Mouse (Mus musculus): ENCODE results near the gene Supv3l1. TPM values are rescaled to one million over a fixed set of nuclear protein-coding genes. Genes with fewer than 3 reads are reported as not detected.
A peak's percentile ranks its signal among the peaks of the same experiment; 100 is the strongest.

The Supv3l1 gene
- polyA plus RNA-seq, 1 experiment, result 10.9 TPM

- Histone ChIP-seq H3K4me3 (ENCODE audit: low read depth, low read length) (peak overlapping the region; percentile 27; the same call in 1 of the 2 replicates), H3K27me3 (ENCODE audit: control insufficient read depth, insufficient read depth, low read length) (no peaks in the 10 kb centered on the region), H3K27ac (ENCODE audit: insufficient read depth, low read depth, low read length) (peak overlapping the region; percentile 100), H3K4me1 (ENCODE audit: control insufficient read depth, insufficient read depth, insufficient read length, low read length) (peaks cover 41% of the 10 kb centered on the region), H3K36me3 (ENCODE audit: control insufficient read depth, insufficient read depth, low read length) (peaks cover 43% of the 10 kb centered on the region)
- TF ChIP-seq POLR2A (IDR thresholded peaks at IDR 0.05; ENCODE audit: low read depth, low read length) (no peak; the same call in 1 of the 2 replicates), CTCF (IDR thresholded peaks at IDR 0.05; ENCODE audit: extremely low read depth, insufficient read length, insufficient replicate concordance, low read depth, low read length) (peak; percentile 12; the same call in 1 of the 2 replicates)
- WGBS, result 4% methylated on average over 8 of the region's 8 CpGs
Observed at GRCm38 (mm10) chr10:62412906-62413605, 36.5 kb downstream of the Supv3l1 start.

- Histone ChIP-seq H3K27me3 (ENCODE audit: control insufficient read depth, insufficient read depth, low read length) (no peaks in the 10 kb centered on the region), H3K4me1 (ENCODE audit: control insufficient read depth, insufficient read depth, insufficient read length, low read length) (peaks cover 32% of the 10 kb centered on the region; the same call in 1 of the 2 replicates), H3K4me3 (ENCODE audit: low read depth, low read length) (no peak overlapping the region), H3K36me3 (ENCODE audit: control insufficient read depth, insufficient read depth, low read length) (peaks cover 35% of the 10 kb centered on the region), H3K27ac (ENCODE audit: insufficient read depth, low read depth, low read length) (no peak overlapping the region)
- TF ChIP-seq CTCF (IDR thresholded peaks at IDR 0.05; ENCODE audit: extremely low read depth, insufficient read length, insufficient replicate concordance, low read depth, low read length) (no peak), POLR2A (IDR thresholded peaks at IDR 0.05; ENCODE audit: low read depth, low read length) (no peak)
- WGBS, result 83% methylated on average over 19 of the region's 19 CpGs
Observed at GRCm38 (mm10) chr10:62411431-62412410, 37.8 kb downstream of the Supv3l1 start.

GRCm38 (mm10) chr10:62410943-62411342 is 38.6 kb downstream of the Supv3l1 start:
- 8% methylated on average over 5 of the region's 5 CpGs for WGBS
- no peak overlapping the region for H3K27ac ChIP-seq (ENCODE audit: insufficient read depth, low read depth, low read length)
- H3K4me1 ChIP-seq (ENCODE audit: control insufficient read depth, insufficient read depth, insufficient read length, low read length), result peaks cover 25% of the 10 kb centered on the region; the same call in 1 of the 2 replicates
- peaks cover 36% of the 10 kb centered on the region for H3K36me3 ChIP-seq (ENCODE audit: control insufficient read depth, insufficient read depth, low read length)
- H3K27me3 ChIP-seq (ENCODE audit: control insufficient read depth, insufficient read depth, low read length), result no peaks in the 10 kb centered on the region
- TF ChIP-seq CTCF (IDR thresholded peaks at IDR 0.05; ENCODE audit: extremely low read depth, insufficient read length, insufficient replicate concordance, low read depth, low read length), result peak; percentile 76; the same call in 1 of the 2 replicates
- no peak for TF ChIP-seq POLR2A (IDR thresholded peaks at IDR 0.05; ENCODE audit: low read depth, low read length)
- H3K4me3 ChIP-seq (ENCODE audit: low read depth, low read length), result no peak overlapping the region

- no peak overlapping the region for H3K4me3 ChIP-seq (ENCODE audit: low read depth, low read length)
- no peak overlapping the region for H3K27ac ChIP-seq (ENCODE audit: insufficient read depth, low read depth, low read length)
- TF ChIP-seq POLR2A (IDR thresholded peaks at IDR 0.05; ENCODE audit: low read depth, low read length) (no peak), CTCF (IDR thresholded peaks at IDR 0.05; ENCODE audit: extremely low read depth, insufficient read length, insufficient replicate concordance, low read depth, low read length) (no peak)
- 77% methylated on average over 14 of the region's 14 CpGs for WGBS
- no peaks in the 10 kb centered on the region for H3K27me3 ChIP-seq (ENCODE audit: control insufficient read depth, insufficient read depth, low read length)
- H3K36me3 ChIP-seq (ENCODE audit: control insufficient read depth, insufficient read depth, low read length), result peaks cover 39% of the 10 kb centered on the region
- H3K4me1 ChIP-seq (ENCODE audit: control insufficient read depth, insufficient read depth, insufficient read length, low read length), result no peaks in the 10 kb centered on the region
Observed at GRCm38 (mm10) chr10:62404901-62405300, 44.6 kb downstream of the Supv3l1 start.

GRCm38 (mm10) chr10:62401641-62402111 is 47.9 kb downstream of the Supv3l1 start:
- no peak overlapping the region for H3K4me3 ChIP-seq (ENCODE audit: low read depth, low read length)
- H3K4me1 ChIP-seq (ENCODE audit: control insufficient read depth, insufficient read depth, insufficient read length, low read length), result no peaks in the 10 kb centered on the region
- peaks cover 50% of the 10 kb centered on the region for H3K36me3 ChIP-seq (ENCODE audit: control insufficient read depth, insufficient read depth, low read length)
- TF ChIP-seq POLR2A (IDR thresholded peaks at IDR 0.05; ENCODE audit: low read depth, low read length) (no peak), CTCF (IDR thresholded peaks at IDR 0.05; ENCODE audit: extremely low read depth, insufficient read length, insufficient replicate concordance, low read depth, low read length) (no peak)
- WGBS, result 76% methylated on average over 19 of the region's 19 CpGs
- no peak overlapping the region for H3K27ac ChIP-seq (ENCODE audit: insufficient read depth, low read depth, low read length)
- H3K27me3 ChIP-seq (ENCODE audit: control insufficient read depth, insufficient read depth, low read length), result no peaks in the 10 kb centered on the region

DNA sequence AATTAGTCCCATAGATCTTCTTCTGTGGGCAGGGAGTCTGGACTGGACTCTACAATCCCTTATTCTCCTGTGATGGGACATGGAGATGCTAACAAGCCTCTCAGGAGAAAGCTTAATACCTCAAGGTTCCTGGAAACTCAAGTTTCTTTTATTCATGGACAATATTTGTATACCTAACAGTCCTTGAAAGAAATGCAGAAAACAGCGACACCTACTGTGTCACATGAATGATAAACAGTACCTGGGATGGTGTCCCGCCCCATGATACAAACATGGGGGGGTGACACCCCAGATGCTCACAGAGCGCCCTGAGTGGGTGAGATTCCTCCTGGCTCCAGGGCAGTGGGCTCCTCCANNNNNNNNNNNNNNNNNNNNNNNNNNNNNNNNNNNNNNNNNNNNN is 66.5 kb downstream of the Supv3l1 start:
- Histone ChIP-seq H3K36me3 (ENCODE audit: control insufficient read depth, insufficient read depth, low read length) (peaks cover 34% of the 10 kb centered on the region), H3K4me3 (ENCODE audit: low read depth, low read length) (no peak overlapping the region), H3K27ac (ENCODE audit: insufficient read depth, low read depth, low read length) (no peak overlapping the region), H3K4me1 (ENCODE audit: control insufficient read depth, insufficient read depth, insufficient read length, low read length) (no peaks in the 10 kb centered on the region), H3K27me3 (ENCODE audit: control insufficient read depth, insufficient read depth, low read length) (no peaks in the 10 kb centered on the region)
- 88% methylated on average over 3 of the region's 3 CpGs for WGBS
- TF ChIP-seq POLR2A (IDR thresholded peaks at IDR 0.05; ENCODE audit: low read depth, low read length), result no peak
- no peak for TF ChIP-seq CTCF (IDR thresholded peaks at IDR 0.05; ENCODE audit: extremely low read depth, insufficient read length, insufficient replicate concordance, low read depth, low read length)
